Mouse (Mus musculus): ENCODE results near the gene Nipal1.
A peak's percentile ranks its signal among the peaks of the same experiment; 100 is the strongest.

The Nipal1 gene

DNA sequence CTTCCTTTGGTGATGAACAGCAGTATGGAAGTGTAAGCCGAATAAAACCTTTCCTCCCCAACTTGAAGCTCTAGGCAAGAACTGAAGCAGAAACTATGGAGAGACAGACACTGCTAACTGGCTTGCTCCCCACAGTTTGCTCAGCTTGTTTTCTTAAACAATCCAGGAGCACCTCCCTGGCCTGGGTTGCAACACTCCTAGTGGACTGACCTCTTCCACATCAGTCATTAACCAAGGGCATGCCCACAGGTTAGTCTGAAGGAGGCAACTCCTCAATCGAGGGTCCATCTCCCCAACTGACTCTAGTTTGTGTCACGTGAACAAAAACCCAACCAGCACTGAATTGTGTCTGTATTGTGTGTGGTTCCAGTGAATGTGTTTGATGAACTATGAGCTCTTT is 17.3 kb downstream of the Nipal1 start:
- no peak for DNase-seq (ENCODE audit: extremely low read depth, insufficient read length, low spot score)

DNA sequence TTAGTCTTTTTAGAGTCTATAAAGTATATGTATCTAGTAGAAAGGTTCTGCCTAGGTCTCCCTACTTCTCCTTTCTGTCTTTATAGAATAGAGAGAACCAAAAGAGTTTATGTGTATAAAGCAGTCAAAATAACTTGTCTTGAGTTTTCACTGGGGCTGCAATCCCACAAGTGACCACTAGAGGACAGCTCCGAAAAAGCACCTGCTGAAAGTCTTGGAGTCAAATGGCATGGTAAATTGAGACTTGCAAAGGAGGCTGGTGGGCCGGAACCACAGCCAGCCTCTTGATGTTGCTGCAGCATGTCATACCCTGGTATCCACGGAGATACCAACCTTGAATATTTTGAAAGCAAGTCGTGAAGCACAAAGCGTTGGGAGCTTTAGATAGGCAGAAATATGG is 17.7 kb downstream of the Nipal1 start:
- DNase-seq (ENCODE audit: extremely low read depth, insufficient read length, low spot score): peak; percentile 8

DNA sequence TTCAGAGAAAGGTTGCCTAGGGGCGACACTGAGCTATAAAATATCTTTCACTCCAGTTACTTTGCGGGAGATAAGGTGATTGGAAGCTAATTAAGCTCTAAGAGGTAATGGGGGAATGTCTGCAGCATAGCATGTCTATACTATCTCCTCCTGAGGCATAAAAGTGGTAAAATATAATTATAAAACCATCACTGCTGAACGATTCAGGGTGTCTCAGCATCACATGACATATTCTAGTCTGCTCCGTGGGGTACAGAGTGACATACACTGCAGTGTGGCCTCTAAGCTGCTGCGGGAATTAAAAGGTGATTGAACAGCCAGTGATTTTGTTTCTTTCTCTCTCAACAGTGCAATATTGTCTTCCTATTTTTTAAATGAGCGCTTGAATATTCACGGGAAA is 18.8 kb downstream of the Nipal1 start:
- DNase-seq (ENCODE audit: extremely low read depth, insufficient read length, low spot score): no peak

DNA sequence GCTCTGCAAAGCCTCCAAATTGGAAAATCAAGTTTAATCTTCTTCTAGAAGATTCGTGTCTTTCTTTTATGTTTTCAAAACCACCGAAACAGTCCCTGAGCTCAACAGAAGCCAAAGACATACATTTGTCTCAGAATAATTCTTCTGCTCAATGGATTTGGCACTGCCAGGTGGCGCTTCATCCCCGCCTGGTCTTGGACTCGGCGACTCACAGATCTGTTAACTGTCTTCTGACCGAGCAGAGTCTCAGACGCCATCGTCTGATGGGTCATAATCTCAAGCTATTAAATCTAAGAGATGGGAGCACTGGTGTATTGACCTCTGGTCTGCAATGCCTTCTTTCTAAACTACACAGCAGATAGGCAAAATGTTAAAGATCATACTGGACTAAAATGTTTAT is 20.8 kb downstream of the Nipal1 start:
- no peak for DNase-seq (ENCODE audit: extremely low read depth, insufficient read length, low spot score)

DNA sequence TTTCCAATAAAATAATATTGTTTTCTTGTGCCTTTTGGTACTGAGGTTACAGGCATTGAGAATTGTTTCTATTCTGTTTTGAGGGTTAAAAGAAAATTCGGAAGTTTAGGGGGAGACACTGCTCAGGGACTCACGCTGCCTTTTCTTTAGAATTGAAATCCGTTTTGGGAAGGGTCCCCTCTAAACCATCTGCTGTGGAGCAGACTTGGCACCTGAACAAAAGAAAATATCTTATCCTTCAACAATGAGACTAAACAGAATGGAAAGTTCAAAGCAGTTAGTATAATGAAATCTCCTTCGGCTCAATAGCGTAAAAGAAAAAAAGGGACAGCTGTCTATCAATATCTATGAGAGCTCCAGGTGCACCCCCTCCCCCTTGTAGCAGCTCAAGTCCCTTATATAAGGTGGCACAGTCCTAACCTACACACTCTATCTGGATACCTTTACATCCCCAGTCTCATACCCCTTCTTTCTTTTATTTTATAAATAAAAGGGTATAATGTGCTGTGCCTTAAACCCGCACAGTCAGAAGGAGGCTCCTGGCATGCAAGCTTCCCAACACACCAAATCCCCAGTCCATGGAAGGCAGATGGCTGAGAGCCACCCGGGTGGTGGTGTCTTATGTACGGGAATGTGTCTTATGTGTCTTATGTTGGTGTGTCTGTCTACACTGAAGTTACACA is 23.6 kb downstream of the Nipal1 start:
- no peak for DNase-seq (ENCODE audit: extremely low read depth, insufficient read length, low spot score)

DNA sequence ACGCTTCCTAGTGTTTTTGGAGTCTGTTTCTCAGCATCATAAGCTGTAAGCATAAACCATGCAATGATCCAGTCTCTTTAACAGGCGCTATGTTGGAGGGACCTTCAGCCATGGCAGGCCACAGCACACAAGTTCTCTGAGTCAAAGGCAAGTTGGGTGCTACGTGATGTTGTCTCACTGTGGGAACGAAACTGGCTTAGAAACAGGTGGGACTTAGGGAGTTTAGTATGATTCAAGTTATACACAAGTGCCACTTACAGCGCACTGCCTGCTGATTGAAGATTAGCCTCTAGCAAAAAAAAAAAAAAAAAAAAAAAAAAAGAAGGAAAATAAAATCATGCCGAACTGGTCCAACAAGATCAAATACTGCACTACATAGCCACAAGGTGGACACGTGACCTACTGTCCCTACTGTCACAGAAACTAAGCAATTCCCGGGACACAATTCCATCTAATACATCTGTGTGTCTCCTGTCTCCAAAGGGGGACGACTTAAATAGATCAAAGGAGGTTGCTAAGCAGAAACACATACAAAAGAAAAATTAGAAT is 27.5 kb downstream of the Nipal1 start:
- no peak for DNase-seq (ENCODE audit: extremely low read depth, insufficient read length, low spot score)

DNA sequence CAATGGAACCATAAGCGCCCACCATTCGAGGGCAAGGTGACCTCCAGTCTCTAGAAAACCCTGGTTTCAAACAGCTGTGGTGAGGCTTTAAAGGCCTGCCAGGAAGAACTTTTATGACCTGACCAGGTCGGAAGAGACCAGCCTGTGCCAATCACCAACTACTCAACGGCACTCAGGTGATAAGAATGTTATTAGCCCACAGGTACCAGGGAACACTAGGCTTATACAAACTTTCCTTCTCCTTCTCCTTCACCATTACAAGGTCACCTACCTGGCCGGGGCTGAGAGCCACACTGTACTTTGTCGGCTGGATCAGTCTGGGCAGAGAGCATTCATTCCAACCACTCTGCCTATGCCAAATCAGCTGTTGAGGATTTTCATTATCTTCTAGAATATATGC is 33.9 kb downstream of the Nipal1 start:
- DNase-seq (ENCODE audit: extremely low read depth, insufficient read length, low spot score): no peak

DNA sequence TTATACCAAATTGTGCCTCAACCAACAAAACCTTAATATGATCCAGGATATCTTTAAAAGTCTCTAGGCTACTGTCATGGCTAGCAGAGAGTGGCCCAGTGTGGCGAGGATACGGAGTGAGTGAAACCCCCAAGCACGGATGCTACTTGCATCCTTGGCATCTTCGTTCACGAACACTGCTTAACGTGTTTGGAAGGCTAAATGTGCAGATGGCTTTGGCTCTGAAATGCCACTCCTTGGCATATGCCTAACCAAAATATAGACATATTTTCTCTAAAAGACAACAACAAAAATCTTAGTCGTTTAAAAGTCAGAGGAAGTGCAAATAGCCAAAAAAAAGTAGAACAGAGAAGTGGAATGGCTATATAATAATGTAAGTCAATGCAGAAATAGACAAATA is 42.0 kb downstream of the Nipal1 start:
- DNase-seq (ENCODE audit: extremely low read depth, insufficient read length, low spot score): no peak

DNA sequence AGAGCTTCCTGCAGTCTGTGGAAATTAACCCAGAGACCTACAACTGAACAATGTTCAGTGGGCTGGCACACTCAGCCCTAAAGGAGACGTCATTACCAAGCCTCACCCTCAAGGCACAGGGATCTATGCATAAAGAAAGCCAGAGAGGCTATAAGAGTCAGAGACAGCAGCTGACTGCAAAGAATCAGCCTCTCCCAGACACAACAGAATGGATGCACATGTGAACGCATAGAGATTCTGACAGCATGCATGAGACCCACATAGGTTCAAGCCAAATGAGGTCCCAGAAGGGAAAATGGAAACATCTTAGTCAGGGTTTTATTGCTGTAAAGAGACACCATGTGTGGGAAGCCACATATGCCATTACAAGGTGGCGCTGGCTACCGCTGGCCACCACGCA is 42.9 kb downstream of the Nipal1 start:
- no peak for DNase-seq (ENCODE audit: extremely low read depth, insufficient read length, low spot score)

DNA sequence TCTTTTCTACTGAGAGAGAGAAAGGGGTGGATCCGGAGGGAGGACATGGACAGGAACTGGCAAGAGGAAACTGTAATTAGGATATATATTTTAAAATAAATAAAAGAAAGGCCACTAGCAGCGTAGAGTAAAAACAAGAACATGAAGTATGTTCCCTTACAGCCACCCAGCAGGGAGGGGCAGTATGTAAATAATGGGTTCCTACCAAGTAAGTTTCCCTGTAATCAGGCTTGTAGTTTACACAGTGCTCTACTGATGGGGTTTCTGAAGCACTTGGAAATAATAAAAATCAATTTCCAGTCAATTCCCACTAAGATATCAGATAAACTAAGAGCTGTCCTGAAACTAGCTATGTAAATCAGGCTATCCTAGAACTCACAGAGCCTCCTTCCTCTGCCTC is 47.1 kb downstream of the Nipal1 start:
- no peak for DNase-seq (ENCODE audit: extremely low read depth, insufficient read length, low spot score)

DNA sequence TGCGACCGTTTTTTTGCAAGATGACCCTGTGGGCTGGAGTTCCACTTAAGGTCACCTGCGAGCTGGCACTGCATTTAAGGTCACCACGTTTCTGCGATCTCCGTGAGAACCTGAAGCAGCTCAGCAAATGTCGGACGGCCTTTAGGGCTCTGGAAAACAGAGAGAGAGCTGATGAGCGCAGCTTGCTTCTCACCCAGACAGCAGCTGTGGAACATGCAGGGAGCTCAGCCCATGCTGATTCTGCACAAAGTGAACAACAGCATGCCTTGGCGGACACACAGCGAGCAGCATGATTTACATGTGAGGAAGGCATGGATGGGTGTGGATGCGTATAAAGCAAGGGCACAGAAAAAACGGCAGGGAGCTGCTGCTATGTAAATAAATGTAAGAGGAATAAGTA is 48.9 kb downstream of the Nipal1 start:
- no peak for DNase-seq (ENCODE audit: extremely low read depth, insufficient read length, low spot score)

DNA sequence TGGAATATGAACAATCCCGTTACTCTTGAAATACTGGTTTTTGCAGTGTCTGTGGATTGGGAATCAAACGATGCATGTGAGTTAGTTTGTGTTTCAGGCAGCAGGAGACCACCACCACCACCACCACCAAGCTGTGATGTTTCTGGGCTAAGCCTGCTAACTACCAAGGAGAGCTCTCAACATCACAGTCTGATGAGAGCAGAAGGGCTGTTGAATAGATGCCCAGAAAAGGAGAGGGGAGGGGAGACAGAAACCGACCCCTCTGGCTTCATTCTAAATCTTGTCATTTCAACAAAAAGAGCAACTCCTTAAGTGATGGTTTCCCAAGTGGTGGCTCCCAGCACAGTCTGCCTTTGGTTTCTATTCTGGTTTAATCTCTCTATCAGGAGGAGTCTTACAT is 50.7 kb downstream of the Nipal1 start:
- DNase-seq (ENCODE audit: extremely low read depth, insufficient read length, low spot score): no peak

DNA sequence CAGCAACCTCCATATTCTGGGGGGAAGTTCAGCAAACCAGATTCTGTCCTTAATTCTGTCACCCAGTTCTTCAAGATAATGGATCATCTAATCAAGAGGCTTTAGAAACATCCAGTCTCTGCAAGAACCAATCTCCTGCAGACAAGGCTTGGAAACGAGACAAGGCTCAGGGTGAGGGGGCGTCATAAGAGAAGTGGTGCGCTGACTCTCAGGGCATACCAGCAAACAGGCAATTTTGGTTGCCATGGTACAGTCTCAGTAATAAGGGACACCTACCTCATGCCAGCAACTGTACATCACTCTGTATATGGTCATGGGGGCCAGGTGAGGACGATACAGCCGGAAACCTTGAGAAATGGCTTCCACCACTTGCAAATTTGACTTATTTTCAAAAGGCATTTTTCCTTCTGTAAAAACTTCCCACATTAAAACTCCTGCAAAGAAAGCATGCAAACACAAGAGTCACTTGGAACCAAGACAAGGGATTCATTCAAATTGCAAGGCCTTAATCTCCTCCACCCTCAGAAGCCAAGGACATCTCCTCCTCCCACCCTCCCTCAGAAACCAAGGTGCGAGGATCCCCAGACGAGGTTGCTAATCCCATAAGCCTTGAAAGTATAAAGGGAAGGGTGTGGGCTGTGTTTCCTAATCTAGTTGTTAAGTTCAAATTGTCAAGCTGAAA is 51.4 kb downstream of the Nipal1 start:
- DNase-seq (ENCODE audit: extremely low read depth, insufficient read length, low spot score): no peak

DNA sequence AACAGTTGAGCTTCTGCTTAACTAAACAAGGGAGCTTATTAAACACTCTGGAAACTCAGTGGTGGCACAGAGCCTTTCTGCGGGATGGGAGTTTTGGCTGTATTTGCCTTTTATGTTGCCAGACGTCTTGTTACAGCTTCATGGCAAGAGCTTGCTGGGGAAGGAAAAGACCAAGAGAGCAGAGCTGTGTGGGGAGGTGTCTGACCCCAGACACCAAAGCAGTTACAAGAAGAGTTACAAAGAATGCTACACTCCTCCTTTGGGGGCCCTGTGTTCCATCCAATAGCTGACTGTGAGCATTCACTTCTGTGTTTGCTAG is 51.9 kb downstream of the Nipal1 start:
- DNase-seq (ENCODE audit: extremely low read depth, insufficient read length, low spot score): no peak

DNA sequence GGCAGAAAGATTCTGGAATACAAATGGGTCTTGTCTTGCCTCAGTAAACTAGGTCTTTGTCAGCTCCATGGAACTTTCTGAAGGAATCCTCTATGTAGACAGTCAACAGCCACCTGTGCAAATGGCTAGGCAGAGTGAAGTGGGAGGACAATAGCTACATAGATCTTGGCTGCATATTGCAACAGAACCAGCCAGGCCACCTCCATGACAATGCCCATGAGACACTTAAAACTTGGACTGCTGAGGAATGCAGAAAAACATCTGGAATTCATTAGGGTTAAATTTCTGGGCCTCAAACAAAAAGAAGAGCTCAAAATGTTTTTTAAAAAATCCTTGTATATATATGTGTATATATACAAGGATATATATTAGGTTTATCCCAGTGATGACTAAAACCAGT is 54.6 kb downstream of the Nipal1 start:
- no peak for DNase-seq (ENCODE audit: extremely low read depth, insufficient read length, low spot score)

DNA sequence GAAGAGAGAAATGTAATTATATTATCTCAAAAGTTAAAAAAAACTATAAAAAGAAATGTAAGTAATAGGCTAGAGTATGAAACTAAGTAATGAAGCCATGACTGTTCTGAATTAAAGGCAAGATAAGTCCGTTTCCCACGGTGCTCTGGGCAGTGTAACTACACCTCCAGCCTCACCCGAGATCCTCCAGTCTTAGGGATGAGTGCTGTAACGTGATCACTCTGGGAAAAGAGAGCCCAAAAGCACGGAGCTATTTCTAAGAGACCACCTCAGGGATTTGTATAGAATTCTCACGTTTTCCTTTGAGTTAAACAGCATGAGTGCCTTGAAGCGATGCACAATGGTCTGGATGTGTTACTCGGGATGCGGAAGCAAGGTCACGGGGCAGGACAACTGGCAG is 58.5 kb downstream of the Nipal1 start:
- no peak for DNase-seq (ENCODE audit: extremely low read depth, insufficient read length, low spot score)

DNA sequence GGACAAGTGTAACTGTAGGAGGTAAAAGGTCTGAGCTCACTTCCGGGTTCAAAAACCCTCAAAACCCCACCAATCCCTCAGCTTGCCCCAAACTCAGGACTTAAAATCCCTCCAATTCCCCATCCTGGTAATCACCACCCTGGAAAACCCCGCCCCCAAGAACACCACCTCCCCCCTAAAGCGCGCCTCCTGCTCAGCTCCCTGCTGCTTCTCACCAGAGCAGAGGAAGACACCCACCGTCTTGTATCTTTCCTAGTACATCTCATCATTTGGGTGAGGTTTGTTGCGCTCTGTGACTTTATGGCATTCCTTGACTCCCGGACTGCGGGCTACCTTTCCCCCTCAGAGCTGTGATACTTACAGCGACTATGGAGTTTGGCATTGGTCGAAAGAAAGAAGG is 59.1 kb downstream of the Nipal1 start:
- DNase-seq (ENCODE audit: extremely low read depth, insufficient read length, low spot score): no peak

DNA sequence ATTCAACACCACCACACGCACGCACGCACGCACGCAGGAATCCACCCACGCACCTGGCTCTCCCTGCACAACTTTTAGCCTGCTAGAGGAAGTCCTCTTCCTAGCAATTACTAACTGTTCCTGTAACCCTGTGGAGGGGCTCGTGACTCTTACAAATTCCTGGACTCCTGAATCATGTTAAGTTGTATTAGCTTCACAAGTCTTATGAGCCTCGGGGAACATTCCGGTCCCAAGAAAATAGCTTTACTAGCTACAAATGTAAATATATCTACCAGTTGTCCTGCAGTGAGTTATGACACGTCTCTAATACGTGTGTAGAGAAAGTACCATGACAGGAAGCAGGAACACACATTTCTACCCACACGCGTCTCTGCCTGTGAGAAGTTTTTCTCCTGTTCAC is 61.9 kb downstream of the Nipal1 start:
- DNase-seq (ENCODE audit: extremely low read depth, insufficient read length, low spot score): no peak

DNA sequence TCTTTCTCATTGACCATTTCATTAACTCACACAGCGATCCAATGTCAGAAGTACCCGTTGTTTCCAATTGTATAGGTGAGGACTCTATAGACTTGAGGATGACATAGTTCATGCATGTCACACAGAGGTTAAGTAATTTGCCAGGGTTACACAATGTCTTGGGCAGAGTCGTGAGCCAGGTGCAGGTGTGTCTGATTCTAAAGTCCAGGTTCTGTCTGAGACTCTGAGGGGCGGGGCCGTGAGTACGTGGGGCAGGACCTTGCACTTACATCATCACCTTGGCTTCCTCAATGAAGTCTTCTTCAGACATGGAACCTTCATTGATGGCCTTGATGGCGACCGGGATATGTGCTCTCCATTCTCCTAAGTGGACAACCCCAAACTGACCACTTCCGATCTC is 62.4 kb downstream of the Nipal1 start:
- DNase-seq (ENCODE audit: extremely low read depth, insufficient read length, low spot score): no peak

DNA sequence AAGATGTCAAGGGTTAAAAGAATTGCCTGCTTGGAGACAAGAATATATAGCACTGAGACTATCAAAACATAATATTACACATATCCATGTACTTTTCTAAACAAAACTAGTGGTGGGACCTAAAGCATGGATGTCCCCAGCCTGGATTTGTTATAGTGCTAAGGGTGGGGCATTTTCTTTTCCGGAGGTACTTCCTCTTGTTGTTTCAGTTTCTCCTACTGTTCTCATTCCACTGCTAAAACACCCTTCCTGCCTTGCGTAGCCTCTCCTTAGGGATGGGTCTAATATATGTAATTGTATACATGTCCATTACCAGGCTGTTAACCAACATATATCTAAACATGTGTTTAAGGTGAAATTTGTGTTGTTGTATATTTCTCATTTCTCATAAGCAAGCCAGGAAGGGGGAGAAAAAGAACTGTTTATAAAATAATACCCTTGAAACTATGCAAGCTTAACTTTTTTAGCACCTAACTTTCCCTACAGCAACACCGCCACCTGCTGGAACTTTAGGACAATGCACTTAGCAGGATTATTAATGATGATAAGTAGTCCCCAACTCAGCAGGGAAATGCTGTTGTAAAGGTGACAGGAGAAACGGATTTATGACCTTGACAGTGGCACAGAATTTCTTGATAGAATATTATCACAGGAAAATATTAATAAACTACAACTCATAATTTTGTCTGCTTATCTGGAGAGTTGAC is 63.1 kb downstream of the Nipal1 start:
- DNase-seq (ENCODE audit: extremely low read depth, insufficient read length, low spot score): peak; percentile 7

DNA sequence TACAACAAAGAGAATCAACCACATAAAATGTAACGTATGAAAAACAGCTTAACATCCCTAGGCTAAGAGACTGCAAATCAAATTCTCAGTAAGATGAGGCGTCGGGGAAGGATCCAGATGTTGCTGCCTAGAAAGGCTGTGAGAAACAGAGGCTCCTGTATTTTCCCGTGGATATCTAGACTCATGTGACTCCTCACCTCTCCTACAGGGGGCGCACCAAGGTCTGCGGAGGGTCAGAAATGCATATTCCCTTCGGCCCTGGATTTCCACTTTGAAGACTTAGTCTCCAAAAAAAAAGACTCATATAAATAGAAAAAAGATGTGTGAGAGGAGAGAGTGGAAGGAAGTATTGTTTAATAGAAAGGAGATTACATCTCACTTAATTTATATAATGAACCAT is 73.0 kb downstream of the Nipal1 start:
- no peak for DNase-seq (ENCODE audit: extremely low read depth, insufficient read length, low spot score)
